Mouse (Mus musculus) brain, embryonic 14.5 days (tissue): ENCODE data around the gene Hexb. TPM values are rescaled to one million over a fixed set of nuclear protein-coding genes. Genes with fewer than 3 reads are reported as not detected.

ENCODE experiments used
- DNase-seq: peaks from one replicate; pipeline ENCODE4 v3.0.0-alpha.2; 2011; ENCODE audit warnings: low read depth
- CTCF ChIP-seq: fragments of 200-500 bp; IDR thresholded peaks from 2 replicates; pipeline ENCODE4 v1.5.1; 2012; ENCODE audit warnings: inconsistent platforms, mild to moderate bottlenecking, moderate library complexity, borderline replicate concordance; ENCODE audit not compliant: insufficient read depth, insufficient read length; ENCODE audit errors: extremely low read depth
- POLR2A ChIP-seq: fragments of 200-500 bp; IDR thresholded peaks from 2 replicates; pipeline ENCODE4 v1.6.1; 2012; ENCODE audit warnings: mild to moderate bottlenecking, inconsistent platforms, borderline replicate concordance; ENCODE audit not compliant: poor library complexity, insufficient read depth, insufficient read length, severe bottlenecking; ENCODE audit errors: extremely low read depth
- polyA plus RNA-seq: library from polyadenylated mRNA; depleted of rRNA; stranded (reverse); fragments of >200 nt; gene quantifications from 2 replicates; pipeline ENCODE4 v1.2.3, GENCODE M21; 2012

Hexb gene
- polyA plus RNA-seq, 1 experiment: 25.8 TPM

- TF ChIP-seq POLR2A: no peak
- no peak for TF ChIP-seq CTCF
- DNase-seq: no peak
These were observed 18.0 kb upstream of the Hexb start for GRCm38 (mm10) chr13:97216196-97216595.

- peak; percentile 64 for DNase-seq
- TF ChIP-seq CTCF (no peak), POLR2A (no peak)
These were observed 17.4 kb upstream of the Hexb start for GRCm38 (mm10) chr13:97215563-97215962.

DNA sequence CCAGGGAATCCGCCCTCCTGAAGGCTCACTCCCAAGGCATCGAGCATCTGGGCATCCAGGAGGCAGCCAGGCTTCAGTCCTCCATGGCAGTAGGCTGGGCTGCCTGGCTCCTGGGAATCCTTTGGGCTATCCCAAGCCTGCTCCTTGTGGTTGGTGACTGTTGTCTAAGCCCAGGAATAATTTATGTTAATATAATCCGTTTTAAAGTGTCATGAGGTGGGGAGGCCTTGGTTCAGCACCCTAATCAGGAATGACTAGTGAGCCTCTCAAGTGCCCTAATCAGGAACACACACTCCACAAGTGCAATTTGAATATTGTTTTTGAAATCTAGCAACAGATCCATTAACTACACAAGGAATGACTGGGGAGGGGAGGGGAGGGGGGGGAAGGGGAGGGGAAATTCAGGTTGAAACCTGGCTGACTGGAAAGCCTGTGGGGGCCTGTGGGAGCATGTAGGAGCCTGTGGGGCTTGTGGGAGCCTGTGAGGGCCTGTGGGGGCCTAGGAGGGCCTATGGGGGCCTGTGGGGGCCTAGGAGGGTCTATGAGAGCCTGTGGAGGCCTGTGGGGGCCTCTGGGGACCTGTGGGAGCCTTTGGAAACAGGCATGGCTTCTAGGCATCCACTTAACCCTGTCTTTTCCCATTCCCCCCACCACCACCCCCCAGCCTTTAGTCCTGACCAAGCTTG lies 16.6 kb upstream of the Hexb start:
- TF ChIP-seq CTCF: no peak
- no peak for TF ChIP-seq POLR2A

DNA sequence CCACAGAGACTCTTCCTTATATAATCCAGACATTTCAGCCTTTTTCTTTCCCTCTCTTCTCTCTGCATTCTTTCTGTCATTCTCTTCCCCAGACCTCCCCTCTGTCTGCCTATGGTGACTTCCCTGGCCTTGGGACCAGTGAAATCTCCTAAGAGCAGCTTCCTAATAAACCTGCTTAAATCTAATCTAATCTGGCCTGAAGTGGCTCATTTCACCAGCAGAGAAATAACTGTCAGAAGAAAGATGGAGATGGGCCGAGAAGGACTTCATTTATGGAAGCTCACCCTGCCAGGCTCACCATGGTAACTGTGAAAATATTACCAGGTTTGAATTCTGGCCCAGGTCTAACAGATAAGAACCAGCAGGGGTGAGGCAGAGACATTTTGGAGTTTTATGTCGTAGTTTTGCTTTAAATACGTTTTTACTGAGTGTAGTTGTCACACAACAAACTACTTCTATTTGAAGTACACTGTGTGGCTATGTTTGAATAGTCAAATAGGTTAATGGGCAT lies 10.4 kb upstream of the Hexb start:
- no peak for DNase-seq
- TF ChIP-seq POLR2A: no peak

More for the DNA sequence above, 16.6 kb upstream of the Hexb start:
- DNase-seq: peak; percentile 64

GRCm38 (mm10) chr13:97208112-97208478 lies 9.9 kb upstream of the Hexb start:
- TF ChIP-seq POLR2A: no peak
- no peak for TF ChIP-seq CTCF
- DNase-seq: no peak

- no peak for TF ChIP-seq CTCF
- TF ChIP-seq POLR2A: no peak
- DNase-seq: no peak
These were observed 9.4 kb upstream of the Hexb start for GRCm38 (mm10) chr13:97207472-97208111.

GRCm38 (mm10) chr13:97206046-97206445 lies 7.9 kb upstream of the Hexb start:
- no peak for TF ChIP-seq CTCF
- TF ChIP-seq POLR2A: no peak
- no peak for DNase-seq

- DNase-seq: peak; percentile 86
- peak; percentile 73; the same call in 1 of the 2 replicates for TF ChIP-seq CTCF
- no peak for TF ChIP-seq POLR2A
These were observed 7.0 kb upstream of the Hexb start for GRCm38 (mm10) chr13:97205052-97205701.

DNA sequence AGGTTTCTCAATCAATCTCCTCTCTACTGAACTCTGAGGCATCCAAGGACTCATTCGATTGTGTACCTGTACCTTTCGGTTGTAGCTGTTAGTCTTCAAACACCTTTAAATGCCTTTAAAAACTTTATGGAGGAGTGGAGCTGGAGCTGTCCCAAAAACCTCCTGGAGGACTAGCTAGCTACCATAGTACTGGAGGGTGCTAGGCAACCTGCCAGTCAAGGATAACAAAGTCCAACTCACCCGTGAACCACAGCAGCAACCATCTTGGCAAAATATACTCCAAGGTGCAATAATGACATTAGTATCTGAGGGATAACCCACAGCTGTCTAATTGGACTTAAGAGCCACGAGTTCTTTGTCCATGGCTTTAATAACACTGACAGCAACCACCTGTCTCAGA lies 3.7 kb upstream of the Hexb start:
- DNase-seq: no peak
- no peak for TF ChIP-seq POLR2A
- no peak for TF ChIP-seq CTCF

- TF ChIP-seq CTCF (no peak), POLR2A (no peak)
- DNase-seq: no peak
These were observed 2.9 kb upstream of the Hexb start for GRCm38 (mm10) chr13:97201076-97201475.

DNA sequence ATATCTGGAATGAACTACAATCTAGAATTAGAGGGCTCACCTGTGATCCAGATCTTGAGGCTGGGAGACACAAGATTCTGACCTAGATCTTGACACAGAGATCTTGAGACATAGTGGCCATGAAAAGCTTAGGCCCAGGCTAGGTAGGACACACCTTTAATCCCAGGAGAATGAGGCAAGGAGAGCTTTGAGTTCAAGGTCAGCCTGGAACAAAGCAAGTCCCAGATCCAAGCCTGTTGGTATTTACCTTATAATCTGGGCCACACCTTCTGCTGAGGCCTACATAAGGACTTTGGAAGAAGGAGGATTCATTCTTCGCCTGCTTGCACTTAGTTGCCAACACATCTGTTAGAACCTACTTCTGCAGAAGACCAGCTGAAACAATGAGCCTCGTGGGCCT lies 966 bp upstream of the Hexb start:
- TF ChIP-seq CTCF (no peak), POLR2A (no peak)
- no peak for DNase-seq

DNA sequence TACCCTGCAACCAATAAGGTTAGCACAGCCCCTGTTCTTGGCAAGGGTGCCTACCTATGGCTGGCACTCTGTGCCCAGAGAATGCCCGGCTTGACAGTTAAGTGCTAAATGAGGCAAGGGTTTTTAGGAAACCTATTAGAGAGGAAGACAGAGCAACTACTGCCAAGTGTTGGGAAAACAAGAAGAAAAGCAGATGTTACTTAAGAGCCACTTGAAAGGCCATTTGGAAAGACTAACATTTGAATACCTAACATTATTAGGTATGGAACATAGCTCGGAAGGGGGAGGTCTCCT lies 1.3 kb downstream of the Hexb start:
- no peak for TF ChIP-seq POLR2A
- TF ChIP-seq CTCF: no peak
- peak; percentile 72 for DNase-seq

DNA sequence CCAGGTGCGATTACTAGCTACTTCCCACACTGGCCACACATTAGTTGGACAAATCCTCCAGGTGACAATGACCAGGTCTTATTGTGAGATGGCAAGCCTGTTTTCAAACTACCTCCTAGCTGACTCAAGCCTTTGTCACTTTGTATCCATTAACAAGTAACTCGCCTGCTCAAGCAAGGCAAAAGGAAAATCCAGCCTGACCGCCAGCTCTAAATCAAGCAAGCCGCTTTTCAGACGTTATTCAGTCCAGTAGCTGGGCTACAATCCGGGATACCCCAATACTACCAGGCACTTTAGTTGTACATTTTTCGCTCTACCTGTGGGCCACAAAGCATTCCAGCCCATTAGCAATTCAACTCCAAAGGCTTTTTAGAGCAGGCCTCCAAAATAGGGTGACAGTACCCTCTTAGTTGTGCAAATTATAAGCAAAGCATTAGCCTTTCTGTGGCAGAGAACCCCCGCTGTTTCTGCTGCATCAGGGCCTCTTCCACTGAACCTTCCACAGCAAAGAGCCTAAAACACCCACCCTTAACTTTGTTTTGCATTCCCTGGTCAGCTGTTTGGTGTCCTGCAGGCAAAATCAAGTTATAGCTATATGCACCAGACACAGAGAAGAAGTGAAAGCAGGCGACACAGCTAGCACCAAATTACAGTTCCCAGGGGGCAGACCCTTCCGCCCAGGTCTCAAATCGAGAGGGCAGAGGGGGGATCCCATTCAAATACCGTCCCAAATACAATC lies 1.8 kb downstream of the Hexb start:
- no peak for DNase-seq
- TF ChIP-seq CTCF: no peak
- no peak for TF ChIP-seq POLR2A
